ENCODE assay signal across 12 mouse cellular contexts in the genomic region with DNA sequence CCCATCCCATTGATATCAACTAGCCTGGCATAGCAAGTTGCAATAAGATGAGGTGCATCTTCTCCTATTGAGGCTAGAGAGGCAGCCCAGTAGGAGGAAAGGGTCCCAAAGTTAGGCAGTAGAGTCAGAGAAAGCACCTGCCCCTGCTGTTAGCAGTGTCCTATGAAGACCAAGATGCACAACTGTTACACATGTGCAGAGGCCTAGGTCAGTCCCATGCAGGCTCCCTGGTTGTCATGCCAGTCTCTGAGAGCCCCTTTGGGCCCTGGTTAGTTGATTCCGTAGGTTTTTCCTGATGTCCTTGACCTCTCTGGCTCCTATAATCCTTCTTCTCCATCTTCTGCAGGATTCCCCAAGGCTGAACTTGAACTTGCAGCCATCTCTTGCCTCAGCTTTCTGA. TPM values are rescaled to one million over a fixed set of nuclear protein-coding genes. Genes with fewer than 3 reads are reported as not detected.
DNase-seq lines count a peak whose midpoint lies in the region; ATAC-seq and TF ChIP-seq lines count a peak whose summit lies in the region.
"Had no signal": no experiment of that assay in that cellular context is flagged by ENCODE, and none has a peak within 500 bp of the region (broad histone marks: within the 10 kb centered on the region; RNA-seq: fewer than 3 reads in every experiment).

No protein-coding gene starts in this region.

- H3K9me3 ChIP-seq in forebrain, embryonic 14.5 days (replicated peaks; ENCODE audit: control insufficient read depth, low read length), result no peaks in the 10 kb centered on the region
- H3K9me3 ChIP-seq in forebrain, postnatal 0 days (ENCODE audit: low read length), result no peaks in the 10 kb centered on the region
- no peaks in the 10 kb centered on the region for H3K9me3 ChIP-seq in hindbrain, embryonic 15.5 days
- H3K9me3 ChIP-seq in hindbrain, embryonic 10.5 days, result no peaks in the 10 kb centered on the region
- no peaks in the 10 kb centered on the region for H3K9me3 ChIP-seq in midbrain, embryonic 16.5 days (replicated peaks; ENCODE audit: control insufficient read depth, low read length, poor library complexity, severe bottlenecking)
- no peaks in the 10 kb centered on the region for H3K9me3 ChIP-seq in midbrain, embryonic 14.5 days (ENCODE audit: control insufficient read depth, low read length)
- H3K9me3 ChIP-seq in neural tube, embryonic 15.5 days (replicated peaks), result no peaks in the 10 kb centered on the region
- H3K9me3 ChIP-seq: liver, embryonic 15.5 days; stomach, embryonic 15.5 days had no signal

- WGBS in forebrain, embryonic 14.5 days, result 33% methylated on average over 1 of the region's 1 CpGs
- 29% methylated on average over 1 of the region's 1 CpGs for WGBS in forebrain, postnatal 0 days
- 21% methylated on average over 1 of the region's 1 CpGs for WGBS in hindbrain, embryonic 15.5 days
- 31% methylated on average over 1 of the region's 1 CpGs for WGBS in hindbrain, embryonic 10.5 days
- WGBS in midbrain, embryonic 16.5 days, result 35% methylated on average over 1 of the region's 1 CpGs
- WGBS in midbrain, embryonic 14.5 days, result 30% methylated on average over 1 of the region's 1 CpGs
- 23% methylated on average over 1 of the region's 1 CpGs for WGBS in neural tube, embryonic 15.5 days

- ATAC-seq in forebrain, embryonic 14.5 days, result peak; percentile 54; the same call in 1 of the 2 replicates
- ATAC-seq in forebrain, postnatal 0 days, result no peak
- peak; percentile 43; the same call in 1 of the 2 replicates for ATAC-seq in hindbrain, embryonic 15.5 days (ENCODE audit: low FRiP score, low read depth)
- peak; percentile 40; the same call in 1 of the 2 replicates for ATAC-seq in midbrain, embryonic 16.5 days
- no peak for ATAC-seq in midbrain, embryonic 14.5 days (ENCODE audit: low FRiP score, low TSS enrichment)
- peak; percentile 54; the same call in 1 of the 2 replicates for ATAC-seq in neural tube, embryonic 15.5 days (ENCODE audit: low FRiP score)

- no peaks in the 10 kb centered on the region for H3K36me3 ChIP-seq in forebrain, embryonic 14.5 days (ENCODE audit: control insufficient read depth, insufficient read depth, low read length)
- H3K36me3 ChIP-seq in forebrain, postnatal 0 days (ENCODE audit: insufficient read depth), result no peaks in the 10 kb centered on the region
- H3K36me3 ChIP-seq in hindbrain, embryonic 15.5 days, result no peaks in the 10 kb centered on the region
- H3K36me3 ChIP-seq in hindbrain, embryonic 10.5 days, result no peaks in the 10 kb centered on the region
- no peaks in the 10 kb centered on the region for H3K36me3 ChIP-seq in midbrain, embryonic 16.5 days (ENCODE audit: control insufficient read depth, insufficient read depth, low read length)
- H3K36me3 ChIP-seq in midbrain, embryonic 14.5 days (ENCODE audit: control insufficient read depth, insufficient read depth, low read length), result no peaks in the 10 kb centered on the region
- no peaks in the 10 kb centered on the region for H3K36me3 ChIP-seq in neural tube, embryonic 15.5 days
- H3K36me3 ChIP-seq: liver, embryonic 15.5 days; stomach, embryonic 15.5 days had no signal

- H3K4me3 ChIP-seq in forebrain, embryonic 14.5 days (ENCODE audit: low read depth, low read length), result no peak overlapping the region
- H3K4me3 ChIP-seq in forebrain, postnatal 0 days (ENCODE audit: low read depth, low read length), result no peak overlapping the region
- no peak overlapping the region for H3K4me3 ChIP-seq in hindbrain, embryonic 15.5 days
- no peak overlapping the region for H3K4me3 ChIP-seq in hindbrain, embryonic 10.5 days
- no peak overlapping the region for H3K4me3 ChIP-seq in midbrain, embryonic 16.5 days (ENCODE audit: low read depth, low read length)
- H3K4me3 ChIP-seq in midbrain, embryonic 14.5 days (replicated peaks; ENCODE audit: low read depth, low read length), result no peak overlapping the region
- H3K4me3 ChIP-seq in neural tube, embryonic 15.5 days (replicated peaks), result no peak overlapping the region
- H3K4me3 ChIP-seq: heart, adult 2 months; left cerebral cortex, adult 2 months; liver, embryonic 15.5 days; stomach, embryonic 15.5 days had no signal

- no peak overlapping the region for H3K27ac ChIP-seq in forebrain, embryonic 14.5 days (ENCODE audit: low read depth, low read length)
- H3K27ac ChIP-seq in forebrain, postnatal 0 days (ENCODE audit: low read depth, low read length), result no peak overlapping the region
- no peak overlapping the region for H3K27ac ChIP-seq in hindbrain, embryonic 15.5 days (replicated peaks)
- H3K27ac ChIP-seq in hindbrain, embryonic 10.5 days, result no peak overlapping the region
- H3K27ac ChIP-seq in midbrain, embryonic 16.5 days (ENCODE audit: low read length), result no peak overlapping the region
- H3K27ac ChIP-seq in midbrain, embryonic 14.5 days (replicated peaks; ENCODE audit: low read depth, low read length), result no peak overlapping the region
- no peak overlapping the region for H3K27ac ChIP-seq in neural tube, embryonic 15.5 days (replicated peaks)
- H3K27ac ChIP-seq: heart, adult 2 months; left cerebral cortex, adult 2 months; liver, embryonic 15.5 days; stomach, embryonic 15.5 days had no signal

- H3K4me2 ChIP-seq in forebrain, embryonic 14.5 days (ENCODE audit: low read length), result no peak overlapping the region
- no peak overlapping the region for H3K4me2 ChIP-seq in forebrain, postnatal 0 days (ENCODE audit: low read depth)
- no peak overlapping the region for H3K4me2 ChIP-seq in hindbrain, embryonic 15.5 days
- no peak overlapping the region for H3K4me2 ChIP-seq in midbrain, embryonic 16.5 days (ENCODE audit: low read length)
- no peak overlapping the region for H3K4me2 ChIP-seq in midbrain, embryonic 14.5 days (ENCODE audit: low read length)
- H3K4me2 ChIP-seq in neural tube, embryonic 15.5 days, result no peak overlapping the region
- H3K4me2 ChIP-seq: liver, embryonic 15.5 days; stomach, embryonic 15.5 days had no signal

- H3K4me1 ChIP-seq in forebrain, embryonic 14.5 days (ENCODE audit: control insufficient read depth, insufficient read depth, low read length), result no peaks in the 10 kb centered on the region
- H3K4me1 ChIP-seq in forebrain, postnatal 0 days (ENCODE audit: insufficient read depth), result no peaks in the 10 kb centered on the region
- H3K4me1 ChIP-seq in hindbrain, embryonic 15.5 days (replicated peaks), result no peaks in the 10 kb centered on the region; the same call in 1 of the 2 replicates
- H3K4me1 ChIP-seq in hindbrain, embryonic 10.5 days (replicated peaks), result no peaks in the 10 kb centered on the region
- no peaks in the 10 kb centered on the region for H3K4me1 ChIP-seq in midbrain, embryonic 16.5 days (ENCODE audit: control insufficient read depth, insufficient read depth, low read length)
- H3K4me1 ChIP-seq in midbrain, embryonic 14.5 days (ENCODE audit: control insufficient read depth, insufficient read depth, low read length), result no peaks in the 10 kb centered on the region
- H3K4me1 ChIP-seq in neural tube, embryonic 15.5 days, result no peaks in the 10 kb centered on the region
- H3K4me1 ChIP-seq: liver, embryonic 15.5 days; stomach, embryonic 15.5 days had no signal

- H3K9ac ChIP-seq in forebrain, embryonic 14.5 days (ENCODE audit: low read length), result no peak overlapping the region
- no peak overlapping the region for H3K9ac ChIP-seq in forebrain, postnatal 0 days
- no peak overlapping the region for H3K9ac ChIP-seq in hindbrain, embryonic 15.5 days
- H3K9ac ChIP-seq in midbrain, embryonic 16.5 days (ENCODE audit: low read depth, low read length), result no peak overlapping the region
- H3K9ac ChIP-seq in midbrain, embryonic 14.5 days (replicated peaks; ENCODE audit: low read length), result no peak overlapping the region
- no peak overlapping the region for H3K9ac ChIP-seq in neural tube, embryonic 15.5 days (replicated peaks)
- H3K9ac ChIP-seq: liver, embryonic 15.5 days; stomach, embryonic 15.5 days had no signal

- TF ChIP-seq CTCF in forebrain, postnatal 0 days (IDR thresholded peaks at IDR 0.05; ENCODE audit: low read depth), result no peak

- no peak for DNase-seq in forebrain, embryonic 14.5 days (ENCODE audit: low spot score)
- no peak for DNase-seq in forebrain, postnatal 0 days
- no peak for DNase-seq in hindbrain, embryonic 10.5 days (ENCODE audit: low spot score)
- DNase-seq in midbrain, embryonic 14.5 days, result no peak
- no peak for DNase-seq in right cerebral cortex, postnatal 14 days

- H3K27me3 ChIP-seq in forebrain, embryonic 14.5 days (replicated peaks; ENCODE audit: control insufficient read depth, insufficient read depth, low read length), result no peaks in the 10 kb centered on the region
- H3K27me3 ChIP-seq in forebrain, postnatal 0 days (ENCODE audit: insufficient read depth, low read length), result no peaks in the 10 kb centered on the region
- H3K27me3 ChIP-seq in hindbrain, embryonic 15.5 days, result no peaks in the 10 kb centered on the region
- H3K27me3 ChIP-seq in hindbrain, embryonic 10.5 days (ENCODE audit: insufficient read depth, poor library complexity, severe bottlenecking), result no peaks in the 10 kb centered on the region
- no peaks in the 10 kb centered on the region for H3K27me3 ChIP-seq in midbrain, embryonic 16.5 days (ENCODE audit: control insufficient read depth, insufficient read depth, low read depth, low read length)
- no peaks in the 10 kb centered on the region for H3K27me3 ChIP-seq in midbrain, embryonic 14.5 days (ENCODE audit: control insufficient read depth, insufficient read depth, low read length)
- no peaks in the 10 kb centered on the region for H3K27me3 ChIP-seq in neural tube, embryonic 15.5 days (replicated peaks)
- H3K27me3 ChIP-seq: liver, embryonic 15.5 days; stomach, embryonic 15.5 days had no signal

RNA-seq across cellular contexts. Expression of a gene that starts 14.3 kb away (rescaled TPM):
- polyA plus RNA-seq in forebrain, embryonic 14.5 days (2014; fragmentation: Nextera tagmentation; extraction: Ambion mirVana), result 13.7 and 16.1 TPM in 2 replicates
- total RNA-seq in forebrain, postnatal 0 days (2014; rRNA removed), result 18.9 and 21.2 TPM in 2 replicates
- polyA plus RNA-seq in forebrain, postnatal 0 days (2015; fragmentation: Nextera tagmentation; extraction: Ambion mirVana), result 6.0 and 8.5 TPM in 2 replicates
- polyA plus RNA-seq in hindbrain, embryonic 15.5 days (2015; fragmentation: Nextera tagmentation; extraction: Ambion mirVana), result 11.6 and 12.3 TPM in 2 replicates
- polyA plus RNA-seq in hindbrain, embryonic 10.5 days (2016; fragmentation: Nextera tagmentation; extraction: Ambion mirVana), result 23.1 and 27.5 TPM in 2 replicates
- polyA plus RNA-seq in midbrain, embryonic 16.5 days (2015; fragmentation: Nextera tagmentation; extraction: Ambion mirVana), result 10.5 and 12.2 TPM in 2 replicates
- 13.5 and 18.7 TPM in 2 replicates for polyA plus RNA-seq in midbrain, embryonic 14.5 days (2014; fragmentation: Nextera tagmentation; extraction: Ambion mirVana)
- 11.0 and 13.3 TPM in 2 replicates for polyA plus RNA-seq in neural tube, embryonic 15.5 days (2015; fragmentation: Nextera tagmentation; extraction: Ambion mirVana)

Comparison
In these comparisons a context has a peak if more than half of its experiments do, and no peak if none do; other contexts are left out.
1. ATAC-seq: peak in forebrain, embryonic 14.5 days (single experiment), hindbrain, embryonic 15.5 days (single experiment), midbrain, embryonic 16.5 days (single experiment) and neural tube, embryonic 15.5 days (single experiment); none in forebrain, postnatal 0 days (single experiment) and midbrain, embryonic 14.5 days (single experiment).